Mouse (Mus musculus): ENCODE measurements around the gene Rfc4.

- no peak for TF ChIP-seq ZNF384 (IDR thresholded peaks at IDR 0.05; ENCODE audit: low read depth, low read length)
- no peak for TF ChIP-seq MAFK (IDR thresholded peaks at IDR 0.05; ENCODE audit: insufficient read depth, low read depth, low read length)
- TF ChIP-seq CHD2 (IDR thresholded peaks at IDR 0.05; ENCODE audit: low read depth, low read length), result no peak
- TF ChIP-seq HCFC1 (IDR thresholded peaks at IDR 0.05; ENCODE audit: borderline replicate concordance, insufficient read depth, low read length), result no peak
- no peak for TF ChIP-seq ZC3H11A (IDR thresholded peaks at IDR 0.05; ENCODE audit: borderline replicate concordance, low read depth, low read length)
Observed at GRCm38 (mm10) chr16:23159749-23160148, 32.2 kb upstream of the Rfc4 start.
